Mouse (Mus musculus) frontal cortex, postnatal 14 days (tissue): ENCODE measurements around the gene Nav2.

Source experiments
- DNase-seq, 2 experiments: peaks; one replicate each; pipeline ENCODE4 v3.0.0; 2022; ENCODE audit warnings: low spot score in 2 of 2

The Nav2 gene

GRCm38 (mm10) chr7:49396202-49396601 is 487.7 kb downstream of the Nav2 start:
- DNase-seq = no peak

- no peak for DNase-seq
These were observed 489.0 kb downstream of the Nav2 start for GRCm38 (mm10) chr7:49397441-49398003.

- DNase-seq = no peak
These were observed 489.6 kb downstream of the Nav2 start for GRCm38 (mm10) chr7:49398020-49398516.

GRCm38 (mm10) chr7:49399314-49399713 is 490.8 kb downstream of the Nav2 start:
- DNase-seq = peak in 1 of 2 experiments; percentile 73

GRCm38 (mm10) chr7:49400463-49400862 is 491.9 kb downstream of the Nav2 start:
- DNase-seq = no peak

- DNase-seq = no peak
These were observed 494.0 kb downstream of the Nav2 start for GRCm38 (mm10) chr7:49402526-49402925.

GRCm38 (mm10) chr7:49407688-49408087 is 499.2 kb downstream of the Nav2 start:
- no peak for DNase-seq

GRCm38 (mm10) chr7:49408625-49409024 is 500.1 kb downstream of the Nav2 start:
- DNase-seq = no peak

- no peak for DNase-seq
These were observed 500.7 kb downstream of the Nav2 start for GRCm38 (mm10) chr7:49409265-49409664.

GRCm38 (mm10) chr7:49410188-49410587 is 501.7 kb downstream of the Nav2 start:
- no peak for DNase-seq

GRCm38 (mm10) chr7:49410892-49411291 is 502.4 kb downstream of the Nav2 start:
- DNase-seq = no peak

GRCm38 (mm10) chr7:49411803-49412202 is 503.3 kb downstream of the Nav2 start:
- no peak for DNase-seq

- DNase-seq = no peak
These were observed 506.6 kb downstream of the Nav2 start for GRCm38 (mm10) chr7:49415131-49415530.

- no peak for DNase-seq
These were observed 507.2 kb downstream of the Nav2 start for GRCm38 (mm10) chr7:49415716-49416115.

GRCm38 (mm10) chr7:49418841-49419240 is 510.3 kb downstream of the Nav2 start:
- no peak for DNase-seq

GRCm38 (mm10) chr7:49420139-49420802 is 511.8 kb downstream of the Nav2 start:
- DNase-seq = no peak

GRCm38 (mm10) chr7:49421261-49421660 is 512.7 kb downstream of the Nav2 start:
- DNase-seq = no peak

GRCm38 (mm10) chr7:49423943-49424342 is 515.4 kb downstream of the Nav2 start:
- no peak for DNase-seq

GRCm38 (mm10) chr7:49426060-49426459 is 517.5 kb downstream of the Nav2 start:
- no peak for DNase-seq

GRCm38 (mm10) chr7:49427843-49428242 is 519.3 kb downstream of the Nav2 start:
- DNase-seq = no peak

GRCm38 (mm10) chr7:49428947-49429346 is 520.4 kb downstream of the Nav2 start:
- DNase-seq = no peak

- no peak for DNase-seq
These were observed 522.3 kb downstream of the Nav2 start for GRCm38 (mm10) chr7:49430808-49431207.

- DNase-seq = no peak
These were observed 525.4 kb downstream of the Nav2 start for GRCm38 (mm10) chr7:49433945-49434344.

- no peak for DNase-seq
These were observed 528.0 kb downstream of the Nav2 start for GRCm38 (mm10) chr7:49436492-49436891.
